Mouse (Mus musculus) lung, postnatal 0 days (tissue): Measurements from ENCODE around the gene Klf11.
A peak's percentile ranks its signal among the peaks of the same experiment; 100 is the strongest.

Source experiments
- CTCF ChIP-seq: IDR thresholded peaks from 2 replicates; pipeline ENCODE4 v1.5.1; 2016; ENCODE audit warnings: antibody characterized with exemption, mild to moderate bottlenecking
- EP300 ChIP-seq: IDR thresholded peaks from 2 replicates; pipeline ENCODE4 v1.6.1; 2016; ENCODE audit warnings: antibody characterized with exemption, mild to moderate bottlenecking, control low read depth

GRCm38 (mm10) chr12:24707954-24708823 is 57.1 kb downstream of the Klf11 start, which contains the start of gene Rrm2:
- TF ChIP-seq CTCF (peak; percentile 87), EP300 (no peak)
